In the genomic region with DNA sequence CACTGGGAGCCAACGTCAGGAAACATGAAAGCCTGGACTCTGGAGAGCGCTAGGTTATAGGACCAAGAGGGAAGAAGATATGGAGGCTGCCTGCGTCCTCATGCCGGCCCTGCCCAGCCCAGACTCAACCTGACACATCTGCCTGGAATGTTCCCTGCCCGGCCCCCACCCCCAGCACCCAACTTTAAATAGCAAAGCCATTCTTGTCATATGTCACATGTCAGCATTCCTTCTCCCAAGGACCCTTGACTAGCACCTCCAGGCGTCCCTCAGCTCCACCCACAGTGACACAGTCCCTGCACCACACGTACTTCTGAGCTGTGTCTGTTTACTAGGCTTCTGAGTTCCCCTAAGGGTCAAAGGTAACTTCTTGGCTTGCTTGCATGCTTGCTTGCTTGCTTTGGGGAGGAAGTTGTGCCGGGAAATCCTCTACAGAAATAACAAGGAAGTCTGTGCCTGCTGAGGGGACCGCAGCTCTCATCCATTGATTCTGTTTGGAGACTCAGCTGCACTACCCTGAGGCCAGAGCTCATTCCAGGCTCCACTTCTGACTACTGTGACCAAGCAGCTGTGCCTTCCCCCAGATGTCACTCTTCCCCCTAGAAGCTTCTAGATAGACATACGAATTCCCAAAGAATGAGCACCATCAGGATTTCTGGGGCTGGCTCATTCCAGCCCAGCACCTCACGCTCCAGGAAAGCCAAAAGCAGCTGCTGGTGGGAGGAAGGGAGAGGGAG, we compare ENCODE assay signal across 8 mouse cellular contexts. TPM values are rescaled to one million over a fixed set of nuclear protein-coding genes. Genes with fewer than 3 reads are reported as not detected.
A peak's percentile ranks its signal among the peaks of the same experiment; 100 is the strongest.
DNase-seq lines count a peak whose midpoint lies in the region; ATAC-seq and TF ChIP-seq lines count a peak whose summit lies in the region.

No protein-coding gene starts in this region.

- H3K9ac ChIP-seq in heart, adult 2 months (ENCODE audit: low read depth, low read length), result peak overlapping the region; percentile 47
- H3K9ac ChIP-seq in lung, embryonic 16.5 days (ENCODE audit: low read length), result peak overlapping the region; percentile 36
- H3K9ac ChIP-seq in stomach, embryonic 16.5 days (ENCODE audit: low read length), result peak overlapping the region; percentile 57

- intact Hi-C loops in heart, adult 2 months (cut with DNase I), result no loop called here

- peak; percentile 82 for TF ChIP-seq EP300 in heart, adult 2 months (IDR thresholded peaks at IDR 0.05; ENCODE audit: insufficient read depth, low read depth, low read length)

- DNase-seq in ES-CJ7 (ENCODE audit: low read depth, low spot score) (peak; percentile 84), ZHBTc4 (ENCODE audit: low read depth, low spot score) (peak; percentile 94), MN1 (ENCODE audit: low spot score) (no peak)
- peak; percentile 72 to 73 for DNase-seq in heart, adult 2 months
- peak; percentile 82 for DNase-seq in kidney, adult 9 months
- DNase-seq in layer of hippocampus, postnatal 14 days (ENCODE audit: low spot score in 2 of 2), result no peak

- peaks cover 6% of the 10 kb centered on the region; the same call in 1 of the 2 replicates for H3K36me3 ChIP-seq in heart, adult 2 months (ENCODE audit: control insufficient read depth, insufficient read depth, low read length)
- no peaks in the 10 kb centered on the region for H3K36me3 ChIP-seq in lung, embryonic 16.5 days (ENCODE audit: control insufficient read depth, insufficient read depth, low read length)
- no peaks in the 10 kb centered on the region for H3K36me3 ChIP-seq in stomach, embryonic 16.5 days (ENCODE audit: control insufficient read depth, insufficient read depth, low read length)

- no peak overlapping the region; the same call in 1 of the 2 replicates for H3K4me3 ChIP-seq in heart, adult 2 months
- H3K4me3 ChIP-seq in lung, embryonic 16.5 days (ENCODE audit: low read length), result no peak overlapping the region
- H3K4me3 ChIP-seq in stomach, embryonic 16.5 days (replicated peaks; ENCODE audit: low read length), result no peak overlapping the region

- H3K27me3 ChIP-seq in heart, adult 2 months (ENCODE audit: control insufficient read depth, insufficient read depth, low read length), result no peaks in the 10 kb centered on the region
- no peaks in the 10 kb centered on the region for H3K27me3 ChIP-seq in lung, embryonic 16.5 days (ENCODE audit: control insufficient read depth, insufficient read depth, low read depth, low read length)
- no peaks in the 10 kb centered on the region for H3K27me3 ChIP-seq in stomach, embryonic 16.5 days (ENCODE audit: control insufficient read depth, insufficient read depth, low read length)

- H3K79me2 ChIP-seq in heart, adult 2 months (replicated peaks; ENCODE audit: control insufficient read depth, insufficient read depth, low read length), result no peaks in the 10 kb centered on the region

- peak; percentile 76 for ATAC-seq in lung, embryonic 16.5 days (ENCODE audit: low read depth)
- peak; percentile 69 for ATAC-seq in stomach, embryonic 16.5 days (ENCODE audit: insufficient read depth, low FRiP score)

- TF ChIP-seq POLR2A in heart, adult 2 months (IDR thresholded peaks at IDR 0.05; ENCODE audit: insufficient read depth, low read depth, low read length), result peak; percentile 60

- H3K4me2 ChIP-seq in lung, embryonic 16.5 days (ENCODE audit: low read depth, low read length), result peak overlapping the region; percentile 31
- peak overlapping the region; percentile 14; the same call in 1 of the 2 replicates for H3K4me2 ChIP-seq in stomach, embryonic 16.5 days (ENCODE audit: low read depth, low read length)

- 6% methylated on average over 11 of the region's 11 CpGs for WGBS in heart, adult 2 months
- 15% methylated on average over 11 of the region's 11 CpGs for WGBS in lung, embryonic 16.5 days
- whole genome bisulfite sequencing in stomach, embryonic 16.5 days, result 23% methylated on average over 11 of the region's 11 CpGs

- no peaks in the 10 kb centered on the region for H3K9me3 ChIP-seq in lung, embryonic 16.5 days (ENCODE audit: control insufficient read depth, low read length)
- H3K9me3 ChIP-seq in stomach, embryonic 16.5 days (replicated peaks; ENCODE audit: control insufficient read depth, low read length), result no peaks in the 10 kb centered on the region

- H3K27ac ChIP-seq in heart, adult 2 months, result peak overlapping the region; percentile 96
- H3K27ac ChIP-seq in lung, embryonic 16.5 days (ENCODE audit: low read length), result peak overlapping the region; percentile 96
- peak overlapping the region; percentile 95 for H3K27ac ChIP-seq in stomach, embryonic 16.5 days (ENCODE audit: low read length)

- peaks cover 54% of the 10 kb centered on the region for H3K4me1 ChIP-seq in heart, adult 2 months (ENCODE audit: control insufficient read depth, insufficient read depth, low read length)
- H3K4me1 ChIP-seq in lung, embryonic 16.5 days (replicated peaks; ENCODE audit: control insufficient read depth, insufficient read depth, low read length), result peaks cover 73% of the 10 kb centered on the region
- H3K4me1 ChIP-seq in stomach, embryonic 16.5 days (ENCODE audit: control insufficient read depth, insufficient read depth, low read length), result peaks cover 57% of the 10 kb centered on the region

- TF ChIP-seq CTCF in heart, adult 2 months (IDR thresholded peaks at IDR 0.05), result no peak

RNA-seq across cellular contexts. Expression of gene Scyl1, which starts 39.1 kb away (rescaled TPM):
- 10 to 100 TPM; 57.2 to 70.0 TPM for total RNA-seq in heart, adult 2 months (2021)
- 95.6 and 113 TPM in 2 replicates for polyA plus RNA-seq in heart, adult 2 months (2012; rRNA removed)
- polyA plus RNA-seq in lung, embryonic 16.5 days (2015; fragmentation: Nextera tagmentation; extraction: Ambion mirVana), result 76.3 and 83.2 TPM in 2 replicates
- 66.3 and 67.8 TPM in 2 replicates for polyA plus RNA-seq in stomach, embryonic 16.5 days (2015; fragmentation: Nextera tagmentation; extraction: Ambion mirVana)
- total RNA-seq in layer of hippocampus, postnatal 14 days (2021), result 10 to 100 TPM; 73.6 to 75.1 TPM

Comparison
In these comparisons a context has a peak if more than half of its experiments do, and no peak if none do; other contexts are left out.
1. DNase-seq: peak in ES-CJ7 (single experiment), ZHBTc4 (single experiment), heart, adult 2 months (2 of 2) and kidney, adult 9 months (single experiment); none in layer of hippocampus, postnatal 14 days (0 of 2) and MN1 (single experiment).
2. Peak in every context shown above with its lines, with median percentiles within 50 percentile points of each other: H3K27ac ChIP-seq and H3K9ac ChIP-seq.